ENCODE assay signal across 24 mouse cellular contexts in the genomic region with DNA sequence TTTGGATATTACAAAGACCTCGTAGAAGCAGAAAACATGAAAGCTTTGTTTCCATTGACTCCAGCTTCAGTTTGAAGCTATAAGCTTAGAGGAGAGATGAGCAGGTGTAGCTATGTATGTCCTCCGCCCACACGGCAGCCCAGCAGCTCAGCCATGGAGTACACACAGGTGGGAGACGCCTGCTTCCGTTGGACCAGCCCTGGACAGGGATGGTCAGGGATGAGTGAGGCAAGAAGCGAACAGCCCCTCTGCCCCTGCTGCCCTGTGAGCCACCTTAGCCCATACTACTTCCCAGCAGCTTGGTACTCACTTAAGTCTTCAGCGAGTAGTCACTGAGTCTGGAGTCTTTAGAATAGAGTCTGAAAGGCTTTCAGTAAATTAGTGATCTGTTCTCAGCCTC. TPM values are rescaled to one million over a fixed set of nuclear protein-coding genes. Genes with fewer than 3 reads are reported as not detected.
DNase-seq lines count a peak whose midpoint lies in the region; ATAC-seq and TF ChIP-seq lines count a peak whose summit lies in the region.
"Had no signal": no experiment of that assay in that cellular context is flagged by ENCODE, and none has a peak within 500 bp of the region (broad histone marks: within the 10 kb centered on the region; RNA-seq: fewer than 3 reads in every experiment).

No protein-coding gene starts in this region.

- no peak overlapping the region for H3K9ac ChIP-seq in forebrain, embryonic 13.5 days
- H3K9ac ChIP-seq in kidney, embryonic 15.5 days, result no peak overlapping the region
- no peak overlapping the region for H3K9ac ChIP-seq in midbrain, postnatal 0 days (replicated peaks; ENCODE audit: low read length, poor library complexity, severe bottlenecking)
- H3K9ac ChIP-seq: forebrain, embryonic 15.5 days; heart, embryonic 12.5 days; hindbrain, embryonic 15.5 days; limb, embryonic 13.5 days; lung, embryonic 15.5 days; midbrain, embryonic 12.5 days; stomach, embryonic 15.5 days had no signal

- H3K4me1 ChIP-seq in forebrain, embryonic 10.5 days, result peaks cover 44% of the 10 kb centered on the region
- peaks cover 14% of the 10 kb centered on the region for H3K4me1 ChIP-seq in forebrain, embryonic 13.5 days
- peaks cover 26% of the 10 kb centered on the region for H3K4me1 ChIP-seq in kidney, embryonic 15.5 days
- peaks cover 39% of the 10 kb centered on the region for H3K4me1 ChIP-seq in midbrain, embryonic 10.5 days
- no peaks in the 10 kb centered on the region for H3K4me1 ChIP-seq in midbrain, postnatal 0 days (ENCODE audit: insufficient read depth, low read length)
- H3K4me1 ChIP-seq: hindbrain, embryonic 15.5 days; lung, embryonic 15.5 days had no signal

- ATAC-seq in forebrain, embryonic 13.5 days, result no peak
- ATAC-seq in kidney, embryonic 15.5 days (replicated peaks; ENCODE audit: low FRiP score), result no peak; the same call in 1 of the 2 replicates
- no peak for ATAC-seq in midbrain, postnatal 0 days (ENCODE audit: low FRiP score)
- no peak for ATAC-seq in inflammation-experienced regulatory T-cells, adult 6 months
- ATAC-seq: forebrain, embryonic 15.5 days had no signal

- WGBS in forebrain, embryonic 10.5 days, result 79% methylated on average over 7 of the region's 7 CpGs
- 73% methylated on average over 7 of the region's 7 CpGs for WGBS in forebrain, embryonic 13.5 days
- 56% methylated on average over 7 of the region's 7 CpGs for WGBS in kidney, embryonic 15.5 days
- 74% methylated on average over 7 of the region's 7 CpGs for WGBS in midbrain, embryonic 10.5 days
- WGBS in midbrain, postnatal 0 days, result 77% methylated on average over 7 of the region's 7 CpGs

- no peak overlapping the region for H3K4me2 ChIP-seq in forebrain, embryonic 13.5 days
- peak overlapping the region; percentile 10 for H3K4me2 ChIP-seq in kidney, embryonic 15.5 days
- no peak overlapping the region for H3K4me2 ChIP-seq in midbrain, postnatal 0 days (ENCODE audit: low read depth, low read length, poor library complexity, severe bottlenecking)
- H3K4me2 ChIP-seq: forebrain, embryonic 15.5 days; heart, embryonic 12.5 days; hindbrain, embryonic 15.5 days; limb, embryonic 13.5 days; liver, embryonic 11.5 days; lung, embryonic 15.5 days; midbrain, embryonic 12.5 days; stomach, embryonic 15.5 days had no signal

- TF ChIP-seq CTCF in midbrain, postnatal 0 days (IDR thresholded peaks at IDR 0.05), result no peak

- no peaks in the 10 kb centered on the region for H3K9me3 ChIP-seq in forebrain, embryonic 10.5 days
- no peaks in the 10 kb centered on the region for H3K9me3 ChIP-seq in forebrain, embryonic 13.5 days (replicated peaks)
- no peaks in the 10 kb centered on the region for H3K9me3 ChIP-seq in kidney, embryonic 15.5 days (replicated peaks)
- no peaks in the 10 kb centered on the region for H3K9me3 ChIP-seq in midbrain, embryonic 10.5 days (replicated peaks)
- no peaks in the 10 kb centered on the region for H3K9me3 ChIP-seq in midbrain, postnatal 0 days (ENCODE audit: low read length)
- H3K9me3 ChIP-seq: forebrain, embryonic 15.5 days; heart, embryonic 12.5 days; hindbrain, embryonic 15.5 days; limb, embryonic 13.5 days; lung, embryonic 15.5 days; midbrain, embryonic 12.5 days; stomach, embryonic 15.5 days had no signal

- H3K27me3 ChIP-seq in forebrain, embryonic 10.5 days (ENCODE audit: poor library complexity, severe bottlenecking), result no peaks in the 10 kb centered on the region
- H3K27me3 ChIP-seq in forebrain, embryonic 13.5 days, result no peaks in the 10 kb centered on the region
- no peaks in the 10 kb centered on the region for H3K27me3 ChIP-seq in kidney, embryonic 15.5 days
- H3K27me3 ChIP-seq in midbrain, embryonic 10.5 days (ENCODE audit: low read depth, poor library complexity, severe bottlenecking), result 0 out of 2 replicates have a peak, but pooled peaks cover 5% of the 10 kb centered on the region
- H3K27me3 ChIP-seq in midbrain, postnatal 0 days (ENCODE audit: insufficient read depth, low read length), result no peaks in the 10 kb centered on the region
- H3K27me3 ChIP-seq: CH12.LX; forebrain, embryonic 15.5 days; heart, embryonic 12.5 days; hindbrain, embryonic 15.5 days; limb, embryonic 13.5 days; lung, embryonic 15.5 days; stomach, embryonic 15.5 days had no signal

- no peak for DNase-seq in forebrain, embryonic 10.5 days (ENCODE audit: extremely low spot score, low spot score)
- DNase-seq in kidney, postnatal 10 days, result no peak
- no peak for DNase-seq in midbrain, embryonic 10.5 days (ENCODE audit: low spot score)
- DNase-seq in midbrain, postnatal 0 days (ENCODE audit: low spot score), result no peak
- DNase-seq: adrenal gland, adult 8-10 months; cerebellum, adult 8-10 months; cerebellum, postnatal 25 days; gastrocnemius, postnatal 25 days; heart, adult 18-20 months; heart, postnatal 4 days; layer of hippocampus, adult 9-11 months; right cerebral cortex, postnatal 25 days had no signal

- H3K4me3 ChIP-seq in forebrain, embryonic 10.5 days, result peak overlapping the region; percentile 41; the same call in 1 of the 2 replicates
- no peak overlapping the region for H3K4me3 ChIP-seq in forebrain, embryonic 13.5 days
- H3K4me3 ChIP-seq in kidney, embryonic 15.5 days (replicated peaks), result no peak overlapping the region
- H3K4me3 ChIP-seq in midbrain, embryonic 10.5 days, result peak overlapping the region; percentile 29
- H3K4me3 ChIP-seq in midbrain, postnatal 0 days (ENCODE audit: low read depth, low read length), result no peak overlapping the region
- H3K4me3 ChIP-seq: forebrain, embryonic 15.5 days; heart, embryonic 12.5 days; hindbrain, embryonic 15.5 days; limb, embryonic 13.5 days; lung, embryonic 15.5 days; midbrain, embryonic 12.5 days; stomach, embryonic 15.5 days had no signal

- no peaks in the 10 kb centered on the region for H3K36me3 ChIP-seq in forebrain, embryonic 10.5 days (replicated peaks)
- no peaks in the 10 kb centered on the region for H3K36me3 ChIP-seq in forebrain, embryonic 13.5 days (ENCODE audit: poor library complexity, severe bottlenecking)
- no peaks in the 10 kb centered on the region for H3K36me3 ChIP-seq in kidney, embryonic 15.5 days
- H3K36me3 ChIP-seq in midbrain, embryonic 10.5 days, result no peaks in the 10 kb centered on the region
- H3K36me3 ChIP-seq in midbrain, postnatal 0 days (ENCODE audit: insufficient read depth, low read length), result no peaks in the 10 kb centered on the region
- H3K36me3 ChIP-seq: forebrain, embryonic 15.5 days; heart, embryonic 12.5 days; hindbrain, embryonic 15.5 days; limb, embryonic 13.5 days; lung, embryonic 15.5 days; midbrain, embryonic 12.5 days; stomach, embryonic 15.5 days had no signal

- H3K27ac ChIP-seq in forebrain, embryonic 10.5 days, result no peak overlapping the region; the same call in 1 of the 2 replicates
- H3K27ac ChIP-seq in forebrain, embryonic 13.5 days, result no peak overlapping the region
- peak overlapping the region; percentile 30; the same call in 1 of the 2 replicates for H3K27ac ChIP-seq in kidney, embryonic 15.5 days
- peak overlapping the region; percentile 57; the same call in 1 of the 2 replicates for H3K27ac ChIP-seq in midbrain, embryonic 10.5 days (replicated peaks)
- H3K27ac ChIP-seq in midbrain, postnatal 0 days (ENCODE audit: low read depth, low read length), result no peak overlapping the region
- H3K27ac ChIP-seq: forebrain, embryonic 15.5 days; hindbrain, embryonic 15.5 days; limb, embryonic 13.5 days; lung, embryonic 15.5 days; midbrain, embryonic 12.5 days; stomach, embryonic 15.5 days had no signal

RNA-seq across cellular contexts. Expression of a gene that starts 58.7 kb away (rescaled TPM):
- polyA plus RNA-seq in forebrain, embryonic 10.5 days (2016; fragmentation: Nextera tagmentation; extraction: Ambion mirVana), result 9.1 and 10.9 TPM in 2 replicates
- polyA plus RNA-seq in forebrain, embryonic 13.5 days (2015; fragmentation: Nextera tagmentation; extraction: Ambion mirVana), result 4.1 and 4.4 TPM in 2 replicates
- polyA plus RNA-seq in kidney, embryonic 15.5 days (2015; fragmentation: Nextera tagmentation; extraction: Ambion mirVana), result 26.7 and 28.8 TPM in 2 replicates
- 9.9 and 10.9 TPM in 2 replicates for polyA plus RNA-seq in midbrain, embryonic 10.5 days (2016; fragmentation: Nextera tagmentation; extraction: Ambion mirVana)
- 8.3 and 13.9 TPM in 2 replicates for total RNA-seq in midbrain, postnatal 0 days (2014; rRNA removed)
- 6.6 and 8.7 TPM in 2 replicates for polyA plus RNA-seq in midbrain, postnatal 0 days (2015; fragmentation: Nextera tagmentation; extraction: Ambion mirVana)
- 1 to 10 TPM; 2.0 to 6.1 (median 5.4) TPM for polyA plus RNA-seq in inflammation-experienced regulatory T-cells, adult 6 months (2017; shearing (Covaris generic))

Comparison
In these comparisons a context has a peak if more than half of its experiments do, and no peak if none do; other contexts are left out.
1. H3K27ac ChIP-seq: peak in kidney, embryonic 15.5 days (single experiment) and midbrain, embryonic 10.5 days (single experiment); none in forebrain, embryonic 10.5 days (single experiment), forebrain, embryonic 13.5 days (single experiment) and midbrain, postnatal 0 days (single experiment).
2. H3K4me3 ChIP-seq: peak in forebrain, embryonic 10.5 days (single experiment) and midbrain, embryonic 10.5 days (single experiment); none in forebrain, embryonic 13.5 days (single experiment), kidney, embryonic 15.5 days (single experiment) and midbrain, postnatal 0 days (single experiment).